Mouse (Mus musculus) heart, adult 9 months (tissue): ENCODE measurements around the gene Tjp1.
A peak's percentile ranks its signal among the peaks of the same experiment; 100 is the strongest.

Source experiments
- DNase-seq, 2 experiments: peaks; one replicate each; pipeline ENCODE4 v3.0.0; 2022; ENCODE audit warnings: low spot score in 2 of 2

The Tjp1 gene

DNA sequence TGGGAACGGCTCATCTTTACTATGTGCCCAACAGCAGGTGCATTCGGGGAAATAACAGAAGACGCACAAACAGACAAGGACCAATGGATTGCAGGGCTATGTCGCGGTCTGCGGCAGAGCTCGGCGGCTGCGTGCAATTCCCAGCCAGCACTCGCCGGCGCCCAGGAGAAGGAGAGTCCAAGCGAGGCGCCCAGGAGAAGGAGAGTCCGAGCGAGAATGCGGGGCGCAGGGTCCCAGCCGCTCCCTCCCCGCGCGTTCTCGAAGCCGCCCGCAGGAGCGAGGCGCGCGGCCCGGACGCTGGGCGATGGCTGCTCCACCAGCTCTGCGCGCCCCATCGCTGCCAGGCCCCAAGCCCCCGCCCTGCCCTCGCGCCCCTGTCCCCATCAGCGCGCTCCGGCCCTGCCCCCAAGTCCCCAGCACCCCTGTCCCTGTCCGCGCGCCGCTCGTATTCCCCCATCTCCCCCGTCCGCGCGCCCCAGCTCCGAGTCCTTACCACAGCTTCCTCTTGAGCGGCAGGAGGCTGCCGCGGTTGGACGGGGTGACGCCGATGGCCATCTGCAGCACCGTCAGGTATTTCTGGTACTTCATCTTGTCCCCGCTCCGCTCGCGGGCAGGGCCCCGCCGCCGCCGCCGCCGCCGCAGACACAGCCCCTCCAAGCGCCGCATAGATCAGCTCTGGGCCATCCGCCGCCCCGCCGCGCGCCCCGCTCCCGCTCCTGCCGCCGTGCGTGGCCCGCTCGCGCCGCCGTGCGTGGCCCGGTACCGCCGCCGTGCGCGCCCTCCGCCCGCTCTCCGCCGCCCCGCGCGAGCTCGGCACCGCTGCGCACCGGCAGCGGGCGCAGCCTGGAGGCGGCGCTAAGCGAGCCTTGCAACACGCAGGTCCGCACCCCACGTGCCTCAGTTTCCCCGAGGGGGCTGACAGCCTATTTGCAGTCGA lies at the start of gene Tjp1:
Tjp1 (minus strand) TSS at position 711 of the 937 bp plus-strand sequence.
- no peak for DNase-seq

- DNase-seq = no peak
Observed at GRCm38 (mm10) chr7:65577118-65577517, 49.5 kb upstream of the Tjp1 start.

GRCm38 (mm10) chr7:65572731-65573130 lies 45.1 kb upstream of the Tjp1 start:
- no peak for DNase-seq

DNA sequence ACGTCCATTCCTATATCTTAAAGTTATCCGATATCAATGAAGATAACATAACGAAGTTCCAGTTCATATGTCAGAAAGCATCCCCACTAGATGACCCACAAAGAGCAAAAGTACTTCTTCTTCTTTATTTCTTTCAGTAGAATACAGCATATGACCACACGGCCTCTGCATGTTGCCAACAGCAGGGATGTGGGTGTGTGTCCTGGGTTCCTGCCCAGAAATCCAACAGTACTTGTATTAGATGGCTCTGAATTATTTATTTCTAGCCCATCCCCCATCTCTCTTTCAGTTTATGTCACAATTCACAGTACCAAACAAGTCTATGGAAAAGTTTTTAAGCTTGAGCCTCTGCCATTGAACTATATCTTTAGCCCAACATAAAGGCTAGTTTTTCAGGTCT lies 43.1 kb upstream of the Tjp1 start:
- no peak for DNase-seq

DNA sequence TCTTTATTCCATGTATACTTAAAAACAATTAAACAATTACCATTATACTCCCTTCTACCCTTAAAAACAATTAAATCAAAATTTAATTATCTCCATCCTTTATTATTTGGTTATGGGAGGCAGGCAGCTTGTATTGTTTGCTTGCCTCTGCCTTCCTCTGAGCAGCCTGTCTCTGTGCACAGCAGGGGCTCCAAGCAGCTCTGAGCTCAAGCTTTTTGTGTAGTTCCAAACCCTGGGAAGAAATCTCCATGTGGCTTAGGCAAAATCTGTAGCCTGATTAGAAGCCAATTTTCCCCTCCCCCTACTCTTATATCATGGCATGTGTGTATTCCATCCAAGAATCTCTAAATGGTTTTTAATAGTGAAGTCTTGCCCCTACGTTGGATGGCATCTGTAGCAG lies 28.4 kb upstream of the Tjp1 start:
- DNase-seq = no peak

DNA sequence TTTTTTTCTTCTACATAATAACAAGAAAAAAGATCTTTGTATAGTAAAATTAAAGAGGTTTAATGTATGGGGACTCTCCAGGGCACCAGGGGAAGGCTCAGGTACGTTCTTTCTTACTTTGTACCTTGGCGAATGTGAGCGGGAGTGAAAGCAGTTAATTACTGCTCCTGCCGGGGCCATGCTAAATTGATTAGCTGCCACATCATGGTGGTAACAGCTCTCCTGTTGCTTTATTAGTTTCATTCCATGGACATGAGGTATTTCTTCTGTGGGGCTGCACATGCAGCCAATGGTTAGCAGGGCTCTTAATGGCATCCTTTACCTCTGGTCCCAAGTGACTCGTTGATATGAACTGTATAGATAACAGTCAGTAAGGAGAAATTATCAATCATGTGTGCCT lies 18.2 kb upstream of the Tjp1 start:
- no peak for DNase-seq

DNA sequence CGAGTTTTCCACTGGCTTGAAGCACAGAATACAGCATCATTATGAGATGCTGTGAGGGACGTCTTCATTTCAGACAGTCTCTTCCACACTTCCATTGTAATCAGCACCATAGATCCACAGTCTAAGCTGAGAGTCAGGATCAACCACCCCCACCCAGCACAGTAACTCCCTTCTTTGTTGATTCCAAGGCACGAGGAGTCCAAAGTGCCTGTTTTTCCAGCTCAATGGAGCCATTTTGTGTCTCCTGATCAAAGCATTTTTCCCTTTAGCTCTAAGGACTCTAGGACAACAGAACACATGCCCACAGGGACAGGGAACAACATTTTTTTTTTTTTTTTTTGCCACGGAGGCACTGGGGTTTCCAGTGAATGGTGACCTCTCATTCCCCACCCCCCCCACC lies 5.1 kb upstream of the Tjp1 start:
- DNase-seq = no peak

DNA sequence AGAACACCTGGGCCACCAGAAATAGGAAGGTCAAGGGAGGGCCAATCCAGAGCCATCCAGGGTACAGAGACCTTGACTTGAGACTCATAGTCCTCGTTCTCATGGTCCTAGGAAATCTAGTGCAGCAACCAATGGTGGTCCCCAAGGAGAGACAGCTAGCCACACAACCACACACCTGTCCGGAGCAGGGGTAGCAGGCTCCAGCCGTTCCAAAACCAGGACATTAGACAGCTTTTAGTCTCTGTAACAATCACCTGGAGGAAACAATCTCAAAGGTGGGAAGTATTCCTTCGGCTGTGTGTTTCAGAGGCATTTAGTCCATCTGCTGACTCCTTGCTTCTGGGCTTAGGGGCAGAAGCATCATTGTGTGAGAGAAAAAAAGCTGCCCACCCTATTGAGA lies 4.5 kb downstream of the Tjp1 start:
- DNase-seq = no peak

DNA sequence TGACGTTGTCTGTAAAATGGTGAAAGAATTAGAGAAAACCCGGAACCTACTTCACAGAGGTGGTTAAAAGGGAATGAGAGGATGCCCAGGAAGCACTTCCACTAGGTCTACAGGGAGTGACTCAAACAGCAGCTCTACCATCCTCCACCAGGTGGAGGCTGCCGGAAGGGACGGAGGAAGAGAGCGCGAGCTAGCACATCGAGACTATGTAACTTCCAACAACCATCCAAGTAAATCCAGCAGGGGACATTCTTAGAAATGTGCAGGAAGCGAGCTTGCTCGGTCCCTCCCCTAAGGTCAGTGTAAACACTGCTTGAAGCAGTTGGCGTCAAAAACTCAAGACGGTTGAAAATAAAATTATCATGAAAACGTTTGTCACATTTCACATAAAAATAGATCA lies 5.1 kb downstream of the Tjp1 start:
- no peak for DNase-seq

- DNase-seq = no peak
Observed at GRCm38 (mm10) chr7:65520622-65521021, 7.0 kb downstream of the Tjp1 start.

- peak; percentile 24 to 45 for DNase-seq
Observed at GRCm38 (mm10) chr7:65519788-65520563, 7.6 kb downstream of the Tjp1 start.

GRCm38 (mm10) chr7:65516903-65517302 lies 10.7 kb downstream of the Tjp1 start:
- DNase-seq = no peak

GRCm38 (mm10) chr7:65513451-65514179 lies 14.0 kb downstream of the Tjp1 start:
- DNase-seq = no peak

DNA sequence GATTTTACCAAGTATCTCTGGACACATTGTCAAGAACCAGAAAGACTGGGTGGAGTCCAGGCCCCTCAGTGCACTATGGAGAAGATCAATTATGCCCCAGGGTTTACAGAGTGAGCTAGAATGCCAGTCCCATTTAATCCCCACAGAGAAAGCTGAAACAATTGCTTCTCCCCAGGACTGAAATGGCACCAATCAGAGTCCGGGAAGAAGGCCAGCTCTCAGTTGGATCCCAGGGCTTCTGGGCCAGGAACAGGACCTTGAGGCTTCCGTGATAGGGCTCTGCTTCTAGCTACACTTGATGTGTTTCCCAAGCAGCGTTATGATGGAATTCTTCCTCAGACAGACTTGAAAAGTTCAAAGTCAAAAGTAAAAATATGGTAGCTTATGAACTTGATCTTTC lies 18.2 kb downstream of the Tjp1 start:
- peak in 1 of 2 experiments; percentile 22 for DNase-seq

- DNase-seq = no peak
Observed at GRCm38 (mm10) chr7:65507341-65507740, 20.2 kb downstream of the Tjp1 start.

DNA sequence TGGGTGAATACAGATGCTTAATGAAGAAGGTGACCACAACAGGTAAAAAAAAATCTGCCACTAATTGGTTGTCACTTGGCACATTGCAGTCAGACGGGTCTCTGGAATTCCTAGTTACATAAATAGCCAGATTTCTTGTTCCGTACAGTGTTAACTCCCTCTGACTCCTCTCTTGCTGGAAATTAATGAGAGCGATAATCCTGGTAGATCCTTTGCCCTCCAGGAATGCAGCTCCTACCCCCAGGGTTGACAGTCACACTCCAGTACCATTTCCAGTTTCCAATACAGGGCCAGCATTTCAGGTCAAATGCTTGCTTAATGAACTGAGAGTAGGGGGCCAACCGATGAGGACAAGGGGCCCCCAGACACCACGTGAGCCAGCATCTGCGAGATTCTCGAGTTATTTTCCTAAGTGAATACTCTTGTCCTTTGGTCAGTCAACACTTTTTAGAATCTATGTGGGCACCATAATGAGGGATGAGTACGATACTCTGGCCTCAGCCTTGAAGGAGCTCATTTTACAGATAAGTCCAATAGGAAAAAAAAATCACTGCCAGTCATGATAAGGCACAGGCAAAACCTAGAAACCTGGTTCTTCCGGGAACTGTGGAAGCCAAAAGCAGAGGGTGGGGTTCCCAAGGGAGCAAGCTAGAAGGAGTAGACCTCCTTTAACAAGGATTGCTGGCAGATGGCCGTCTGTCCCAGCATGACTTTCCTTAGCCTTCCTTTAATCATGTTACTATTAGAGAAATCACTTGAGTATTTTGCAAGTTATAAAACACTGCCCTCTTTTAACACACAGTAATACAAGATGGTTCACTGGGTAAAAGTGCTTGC lies 24.9 kb downstream of the Tjp1 start:
- DNase-seq = no peak

DNA sequence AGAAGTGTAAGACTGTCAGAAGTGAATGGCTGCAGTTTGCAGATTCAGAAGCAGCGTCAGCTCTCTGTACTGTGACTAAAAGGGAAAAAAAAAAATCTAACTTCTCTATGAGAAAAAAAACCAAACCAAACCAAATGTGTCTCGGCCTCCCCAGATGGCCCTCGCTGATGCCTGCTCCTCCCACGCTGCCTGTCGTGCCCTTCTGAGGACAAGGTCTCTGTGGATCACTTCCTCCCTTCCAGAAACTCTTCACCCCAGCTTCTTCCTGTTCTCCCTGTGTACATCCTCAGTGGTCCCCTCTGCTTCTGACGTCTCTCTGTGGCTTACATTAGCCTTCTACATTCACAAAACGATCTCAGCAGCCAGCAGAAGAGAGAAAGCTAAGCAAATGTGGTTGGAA lies 26.8 kb downstream of the Tjp1 start:
- no peak for DNase-seq

- peak; percentile 38 to 61 for DNase-seq
Observed at GRCm38 (mm10) chr7:65497733-65498583, 29.6 kb downstream of the Tjp1 start.

DNA sequence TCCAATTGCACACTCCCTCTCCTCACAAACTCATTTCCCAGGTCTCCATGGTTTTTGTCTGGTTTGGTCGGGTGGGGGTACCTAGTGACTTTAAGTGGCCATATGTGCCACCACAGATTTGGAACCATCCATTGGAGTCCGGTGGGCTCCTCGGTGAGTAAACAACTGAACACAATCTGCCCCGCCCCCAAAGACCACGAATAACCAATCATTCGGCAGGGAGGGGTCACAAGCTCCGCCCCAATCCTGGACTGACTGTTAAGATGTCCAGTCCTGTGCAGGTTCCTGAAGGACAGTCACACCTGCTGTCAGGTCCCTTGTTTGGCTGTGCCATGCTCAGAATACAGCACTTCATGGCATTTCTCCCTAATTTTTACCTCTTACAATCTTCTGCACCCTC lies 37.1 kb downstream of the Tjp1 start:
- DNase-seq = no peak

DNA sequence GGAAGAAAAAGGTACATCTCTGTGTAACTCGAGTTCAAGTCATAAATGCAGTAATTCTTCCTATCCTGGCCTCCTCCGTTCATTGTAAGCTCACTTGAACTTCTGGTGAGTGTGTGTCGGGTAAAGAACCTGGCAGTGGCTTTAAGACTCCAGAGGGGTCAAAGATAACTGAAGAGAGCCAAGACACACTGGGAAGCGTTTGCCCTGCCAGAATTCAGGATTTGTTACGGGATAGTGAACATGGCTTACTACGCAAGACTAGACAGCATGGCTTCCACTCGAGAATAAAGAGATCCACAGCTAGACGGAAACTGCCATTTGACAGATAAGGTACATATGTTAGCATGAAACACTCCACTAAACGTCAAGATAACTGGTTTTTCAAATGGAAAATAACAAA lies 37.8 kb downstream of the Tjp1 start:
- DNase-seq = no peak
